Mouse (Mus musculus) liver, embryonic 14 days (tissue): ENCODE measurements around the gene Mcu. TPM values are rescaled to one million over a fixed set of nuclear protein-coding genes. Genes with fewer than 3 reads are reported as not detected.

Source experiments
- polyA plus RNA-seq: library from polyadenylated mRNA; depleted of rRNA; stranded (reverse); fragments of >200 nt; gene quantifications from 2 replicates; pipeline ENCODE4 v1.2.3, GENCODE M21; 2012; rRNA removed

Gene Mcu
- 3.6 and 3.8 TPM in 2 replicates for polyA plus RNA-seq

GRCm38 (mm10) chr10:59616522-59616921 is at the start of gene Mcu:
Gene Mcu (minus strand): TSS chr10:59616692.

GRCm38 (mm10) chr10:59615981-59616520 is 441 bp downstream of the Mcu start, which contains the start of gene Gm10322:
Gene Gm10322 (plus strand): TSS chr10:59616063.

GRCm38 (mm10) chr10:59441735-59442134 is 174.8 kb downstream of the Mcu start, which contains the start of gene Oit3:
Gene Oit3 (minus strand): TSS chr10:59441778.

GRCm38 (mm10) chr10:59402899-59403792 is 213.3 kb downstream of the Mcu start, which contains the start of gene Pla2g12b:
Gene Pla2g12b (plus strand): TSS chr10:59403660.

Other genes starting within 250 kb of the Mcu start
- gene Gm10273, start 221.1 kb downstream of the Mcu start, polyA plus RNA-seq = 4.8 and 6.7 TPM in 2 replicates
- 20.6 and 24.6 TPM in 2 replicates for gene Pla2g12b, start 213.0 kb downstream of the Mcu start, polyA plus RNA-seq
- 14.3 and 16.2 TPM in 2 replicates for gene Oit3, start 174.9 kb downstream of the Mcu start, polyA plus RNA-seq
- gene Gm10322, start 629 bp downstream of the Mcu start, polyA plus RNA-seq = not detected in 2 replicates
- gene Micu1, start 85.8 kb upstream of the Mcu start, polyA plus RNA-seq = 24.6 and 31.2 TPM in 2 replicates